Mouse (Mus musculus) embryonic fibroblast, embryonic 13.5 days (primary cell): ENCODE data around the gene Colgalt1.
A peak's percentile ranks its signal among the peaks of the same experiment; 100 is the strongest.

ENCODE experiments used
- CTCF ChIP-seq: IDR thresholded peaks from 2 replicates; pipeline ENCODE4 v1.5.1; 2011; ENCODE audit warnings: mild to moderate bottlenecking, control low read depth, low read length, moderate library complexity, borderline replicate concordance; ENCODE audit not compliant: insufficient read depth
- POLR2A ChIP-seq: IDR thresholded peaks from 2 replicates; pipeline ENCODE4 v1.6.1; 2011; ENCODE audit warnings: low read depth, mild to moderate bottlenecking, control low read depth, low read length, moderate library complexity

GRCm38 (mm10) chr8:71595862-71596261 lies 14.9 kb upstream of the Colgalt1 start:
- TF ChIP-seq CTCF (peak; percentile 99), POLR2A (no peak)
